Mouse (Mus musculus): Measurements from ENCODE around the gene Tmem131l.

GRCm38 (mm10) chr3:84022723-84023122 is 17.3 kb downstream of the Tmem131l start:
- TF ChIP-seq CTCF (IDR thresholded peaks at IDR 0.05) (no peak), EP300 (IDR thresholded peaks at IDR 0.05) (no peak)

Measured in lung, postnatal 0 days (tissue).